Mouse (Mus musculus) heart, embryonic 15.5 days (tissue): ENCODE data around the gene Pfkl. TPM values are rescaled to one million over a fixed set of nuclear protein-coding genes. Genes with fewer than 3 reads are reported as not detected.
"Not testable (repeated sequence)": the region's sequence is repeated elsewhere in the genome, so short reads cannot be mapped to it uniquely, and the experiment has no call there.

Experiments
- ATAC-seq: fragments of 200-750 bp; cut with Nextera tagmentation; replicated peaks from 2 replicates; pipeline ENCODE4 v1.8.0; 2017; ENCODE audit warnings: low read depth, moderate TSS enrichment; ENCODE audit not compliant: insufficient number of reproducible peaks, insufficient read depth, low FRiP score
- H3K27ac ChIP-seq: fragments of 300-500 bp; sonication (generic); 2 replicates; pipeline ENCODE4 v1.5.1; 2015; ENCODE audit warnings: mild to moderate bottlenecking, inconsistent platforms
- H3K27me3 ChIP-seq: fragments of 300-500 bp; sonication (generic); 2 replicates; pipeline ENCODE4 v1.6.1; 2015; ENCODE audit warnings: inconsistent platforms
- H3K36me3 ChIP-seq: fragments of 300-500 bp; sonication (generic); 2 replicates; pipeline ENCODE4 v1.6.1; 2015; ENCODE audit warnings: mild to moderate bottlenecking, inconsistent platforms
- H3K4me1 ChIP-seq: fragments of 300-500 bp; sonication (generic); replicated peaks from 2 replicates; pipeline ENCODE4 v1.6.1; 2015; ENCODE audit warnings: inconsistent platforms
- H3K4me2 ChIP-seq: fragments of 300-500 bp; sonication (generic); 2 replicates; pipeline ENCODE4 v1.6.1; 2015; ENCODE audit warnings: inconsistent platforms, mild to moderate bottlenecking, moderate library complexity
- H3K4me3 ChIP-seq: fragments of 300-500 bp; sonication (generic); 2 replicates; pipeline ENCODE4 v1.5.1; 2015; ENCODE audit warnings: mild to moderate bottlenecking, inconsistent platforms
- H3K9ac ChIP-seq: fragments of 300-500 bp; sonication (generic); 2 replicates; pipeline ENCODE4 v1.6.1; 2015; ENCODE audit warnings: mild to moderate bottlenecking, inconsistent platforms
- H3K9me3 ChIP-seq: fragments of 300-500 bp; sonication (generic); replicated peaks from 2 replicates; pipeline ENCODE4 v1.6.1; 2016; ENCODE audit warnings: inconsistent platforms
- WGBS: fragments of 180-500 bp; shearing (Covaris S2); methylation state at CpG from one replicate; pipeline ENCODE4 v1.1.7; 2015; ENCODE audit warnings: mixed read lengths; 5-methylcytosine and 5-hydroxymethylcytosine counted together
- polyA plus RNA-seq: library from polyadenylated mRNA; unstranded; fragments of >200 nt; fragmentation: Nextera tagmentation; extraction: Ambion mirVana; gene quantifications from 2 replicates; pipeline ENCODE4 v1.2.1, GENCODE M21; 2015

Gene Pfkl
- polyA plus RNA-seq, 1 experiment from 2014 or later: 167 TPM

- Histone ChIP-seq H3K9me3 (no peaks in the 10 kb centered on the region), H3K27me3 (peaks cover 12% of the 10 kb centered on the region; the same call in 1 of the 2 replicates), H3K4me1 (no peaks in the 10 kb centered on the region), H3K4me3 (no peak overlapping the region), H3K4me2 (no peak overlapping the region), H3K27ac (no peak overlapping the region), H3K36me3 (no peaks in the 10 kb centered on the region), H3K9ac (no peak overlapping the region)
- 82% methylated on average over 4 of the region's 4 CpGs for WGBS
- no peak for ATAC-seq
Observed at GRCm38 (mm10) chr10:78037139-78037538, 27.3 kb upstream of the Pfkl start.

GRCm38 (mm10) chr10:78031987-78032386, 22.1 kb upstream of the Pfkl start:
- Histone ChIP-seq H3K4me2 (no peak overlapping the region), H3K9me3 (no peaks in the 10 kb centered on the region), H3K9ac (no peak overlapping the region), H3K27ac (no peak overlapping the region), H3K27me3 (0 out of 2 replicates have a peak, but pooled peaks cover 3% of the 10 kb centered on the region), H3K4me3 (no peak overlapping the region), H3K4me1 (no peaks in the 10 kb centered on the region), H3K36me3 (no peaks in the 10 kb centered on the region)
- no peak for ATAC-seq
- 76% methylated on average over 2 of the region's 2 CpGs for WGBS

GRCm38 (mm10) chr10:78029080-78029479, 19.2 kb upstream of the Pfkl start:
- Histone ChIP-seq H3K4me3 (no peak overlapping the region), H3K27ac (no peak overlapping the region), H3K4me2 (no peak overlapping the region), H3K9ac (no peak overlapping the region), H3K4me1 (no peaks in the 10 kb centered on the region), H3K9me3 (no peaks in the 10 kb centered on the region), H3K36me3 (no peaks in the 10 kb centered on the region), H3K27me3 (no peaks in the 10 kb centered on the region)
- 82% methylated on average over 1 of the region's 1 CpGs for WGBS
- no peak for ATAC-seq

GRCm38 (mm10) chr10:78028129-78028528, 18.2 kb upstream of the Pfkl start:
- H3K4me2 ChIP-seq: no peak overlapping the region
- no peak overlapping the region for H3K27ac ChIP-seq
- ATAC-seq: 0 out of 2 replicates have a peak, but pooled peaks have one; percentile 53
- H3K4me3 ChIP-seq: no peak overlapping the region
- H3K9me3 ChIP-seq: no peaks in the 10 kb centered on the region
- no peak overlapping the region for H3K9ac ChIP-seq
- no peaks in the 10 kb centered on the region for H3K27me3 ChIP-seq
- no peaks in the 10 kb centered on the region for H3K4me1 ChIP-seq
- WGBS: 6% methylated on average over 5 of the region's 5 CpGs
- H3K36me3 ChIP-seq: no peaks in the 10 kb centered on the region

- not testable (repeated sequence) for H3K4me3 ChIP-seq, H3K36me3 ChIP-seq, H3K4me2 ChIP-seq, H3K27me3 ChIP-seq, H3K9me3 ChIP-seq, H3K4me1 ChIP-seq, ATAC-seq, H3K9ac ChIP-seq, H3K27ac ChIP-seq
- WGBS: 70% methylated on average over 6 of the region's 8 CpGs
Observed at GRCm38 (mm10) chr10:78025453-78025852, 15.6 kb upstream of the Pfkl start.

- H3K36me3 ChIP-seq, H3K27ac ChIP-seq, H3K9me3 ChIP-seq, H3K27me3 ChIP-seq, ATAC-seq, H3K4me1 ChIP-seq, H3K4me2 ChIP-seq, H3K9ac ChIP-seq, H3K4me3 ChIP-seq: not testable (repeated sequence)
- WGBS: 95% methylated on average over 7 of the region's 11 CpGs
Observed at GRCm38 (mm10) chr10:78019984-78020383, 10.1 kb upstream of the Pfkl start.

- ATAC-seq: 0 out of 2 replicates have a peak, but pooled peaks have one; percentile 55
- peak overlapping the region; percentile 64 for H3K4me2 ChIP-seq
- H3K36me3 ChIP-seq: no peaks in the 10 kb centered on the region
- peaks cover 4% of the 10 kb centered on the region; the same call in 1 of the 2 replicates for H3K4me1 ChIP-seq
- WGBS: 78% methylated on average over 4 of the region's 4 CpGs
- H3K27ac ChIP-seq: no peak overlapping the region
- no peak overlapping the region; the same call in 1 of the 2 replicates for H3K4me3 ChIP-seq
- H3K9me3 ChIP-seq: no peaks in the 10 kb centered on the region
- 0 out of 2 replicates have a peak overlapping the region, but pooled peaks have one; percentile 1 for H3K9ac ChIP-seq
- H3K27me3 ChIP-seq: no peaks in the 10 kb centered on the region
Observed at GRCm38 (mm10) chr10:78019291-78019690, 9.4 kb upstream of the Pfkl start.

GRCm38 (mm10) chr10:78018797-78019203, 8.9 kb upstream of the Pfkl start:
- Histone ChIP-seq H3K9me3 (no peaks in the 10 kb centered on the region), H3K9ac (peak overlapping the region; percentile 49), H3K36me3 (no peaks in the 10 kb centered on the region), H3K4me3 (peak overlapping the region; percentile 37), H3K27ac (peak overlapping the region; percentile 78), H3K27me3 (no peaks in the 10 kb centered on the region), H3K4me2 (peak overlapping the region; percentile 64), H3K4me1 (peaks cover 4% of the 10 kb centered on the region; the same call in 1 of the 2 replicates)
- peak; percentile 86 for ATAC-seq
- WGBS: 12% methylated on average over 19 of the region's 19 CpGs

GRCm38 (mm10) chr10:78016366-78016765, 6.5 kb upstream of the Pfkl start:
- Histone ChIP-seq H3K4me3 (no peak overlapping the region), H3K4me1 (peaks cover 4% of the 10 kb centered on the region; the same call in 1 of the 2 replicates), H3K36me3 (no peaks in the 10 kb centered on the region), H3K9me3 (no peaks in the 10 kb centered on the region), H3K27ac (peak overlapping the region; percentile 20; the same call in 1 of the 2 replicates), H3K9ac (no peak overlapping the region), H3K27me3 (no peaks in the 10 kb centered on the region), H3K4me2 (no peak overlapping the region)
- no peak for ATAC-seq
- 45% methylated on average over 5 of the region's 5 CpGs for WGBS

- Histone ChIP-seq H3K4me1 (peaks cover 7% of the 10 kb centered on the region), H3K9me3 (no peaks in the 10 kb centered on the region), H3K9ac (no peak overlapping the region), H3K27ac (peak overlapping the region; percentile 73), H3K4me3 (no peak overlapping the region), H3K27me3 (no peaks in the 10 kb centered on the region), H3K36me3 (no peaks in the 10 kb centered on the region), H3K4me2 (no peak overlapping the region)
- peak; percentile 44; the same call in 1 of the 2 replicates for ATAC-seq
- 70% methylated on average over 1 of the region's 1 CpGs for WGBS
Observed at GRCm38 (mm10) chr10:78015489-78015888, 5.6 kb upstream of the Pfkl start.

- 91% methylated on average over 18 of the region's 18 CpGs for WGBS
- Histone ChIP-seq H3K27me3 (no peaks in the 10 kb centered on the region), H3K9me3 (no peaks in the 10 kb centered on the region), H3K27ac (no peak overlapping the region), H3K9ac (no peak overlapping the region), H3K4me2 (no peak overlapping the region), H3K4me1 (peaks cover 19% of the 10 kb centered on the region), H3K4me3 (no peak overlapping the region), H3K36me3 (no peaks in the 10 kb centered on the region)
- no peak for ATAC-seq
Observed at GRCm38 (mm10) chr10:78012661-78013495, 3.0 kb upstream of the Pfkl start.

- ATAC-seq, H3K4me3 ChIP-seq, H3K27ac ChIP-seq, H3K9ac ChIP-seq, H3K9me3 ChIP-seq, H3K27me3 ChIP-seq, H3K4me2 ChIP-seq, H3K36me3 ChIP-seq: not testable (repeated sequence)
- peaks cover 36% of the 10 kb centered on the region for H3K4me1 ChIP-seq
- 99% methylated on average over 5 of the region's 5 CpGs for WGBS
Observed at GRCm38 (mm10) chr10:78011116-78011515, 1.2 kb upstream of the Pfkl start.
